Mouse (Mus musculus): ENCODE measurements around the gene Mettl2. TPM values are rescaled to one million over a fixed set of nuclear protein-coding genes. Genes with fewer than 3 reads are reported as not detected.

Mettl2 gene
- polyA plus RNA-seq, 1 experiment from 2014 or later = 44.0 TPM

DNA sequence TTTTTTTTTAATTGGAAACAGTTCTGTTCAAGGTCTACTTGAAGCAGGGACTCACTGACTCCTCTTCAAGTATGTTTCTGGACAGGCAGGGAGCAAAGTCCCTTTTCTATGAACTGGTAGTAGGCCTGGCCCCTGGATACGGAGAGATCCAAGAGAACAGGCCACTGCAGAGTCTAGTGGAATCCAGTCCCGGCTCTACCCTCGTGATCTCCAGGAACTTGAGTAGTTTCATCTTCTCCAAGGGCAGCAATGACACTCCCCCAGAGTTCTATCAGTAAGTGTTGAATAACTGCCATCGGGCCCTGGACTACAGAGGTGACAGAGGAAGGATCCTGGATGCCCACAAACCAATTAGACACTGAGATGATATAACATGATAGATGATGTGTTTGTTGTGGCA, 29.7 kb downstream of the Mettl2 start:
- no peaks in the 10 kb centered on the region for H3K9me3 ChIP-seq
- H3K4me3 ChIP-seq = no peak overlapping the region
- H3K4me1 ChIP-seq = peaks cover 24% of the 10 kb centered on the region
- 30% methylated on average over 4 of the region's 4 CpGs for WGBS
- ATAC-seq (ENCODE audit: borderline replicate concordance, extremely low read depth, low FRiP score, low TSS enrichment) = no peak
- no peaks in the 10 kb centered on the region for H3K36me3 ChIP-seq
- H3K9ac ChIP-seq = no peak overlapping the region
- H3K4me2 ChIP-seq = no peak overlapping the region
- H3K27ac ChIP-seq = no peak overlapping the region
- H3K27me3 ChIP-seq = no peaks in the 10 kb centered on the region

DNA sequence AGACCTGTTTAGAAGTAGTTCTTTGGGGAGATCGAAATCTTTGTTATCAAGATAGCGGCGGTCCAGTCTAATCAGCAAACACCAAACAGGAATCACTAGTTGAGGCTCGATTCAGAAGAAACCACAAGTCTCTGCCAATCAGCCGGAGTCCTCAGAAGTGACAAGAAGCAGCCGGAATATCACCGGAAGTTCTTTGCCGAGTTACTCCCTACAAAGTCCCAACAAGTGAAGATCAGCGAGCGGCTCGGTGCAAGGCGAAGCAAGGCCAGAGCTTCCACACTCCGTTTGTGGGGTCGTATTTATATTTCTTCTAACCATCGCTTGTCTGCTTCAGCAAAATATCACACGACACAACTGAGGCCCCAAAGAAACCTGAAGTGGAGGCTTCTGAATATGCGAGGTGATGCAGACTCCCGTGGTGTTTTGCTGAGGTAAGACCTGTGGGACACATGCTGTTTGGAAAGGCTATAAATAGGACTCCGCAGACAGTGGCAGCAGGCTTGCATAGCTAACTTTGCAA, 30.6 kb downstream of the Mettl2 start:
- Histone ChIP-seq H3K4me3 (no peak overlapping the region), H3K9me3 (no peaks in the 10 kb centered on the region), H3K27me3 (no peaks in the 10 kb centered on the region), H3K4me2 (no peak overlapping the region), H3K4me1 (peaks cover 22% of the 10 kb centered on the region), H3K27ac (no peak overlapping the region), H3K36me3 (no peaks in the 10 kb centered on the region), H3K9ac (no peak overlapping the region)
- 69% methylated on average over 19 of the region's 19 CpGs for WGBS
- ATAC-seq (ENCODE audit: borderline replicate concordance, extremely low read depth, low FRiP score, low TSS enrichment) = no peak

DNA sequence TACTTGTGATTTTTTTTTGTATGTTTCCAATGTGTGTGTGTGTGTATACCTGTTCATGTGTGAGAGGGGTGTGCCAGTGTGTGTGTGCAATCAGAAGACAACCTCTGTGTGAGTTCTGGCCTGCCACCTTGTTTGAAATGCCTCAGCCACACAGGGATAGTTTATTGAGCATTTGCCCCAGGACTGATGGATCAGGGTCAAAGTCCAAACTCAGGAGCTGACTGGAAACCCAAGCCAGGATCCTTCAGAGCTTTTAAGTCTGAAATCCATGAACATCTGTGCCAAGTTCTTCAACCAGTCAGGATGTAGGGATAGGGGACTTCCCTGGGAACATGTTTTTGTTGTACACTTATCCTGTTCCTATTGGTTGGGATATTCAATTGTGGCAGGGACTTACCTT, 31.8 kb downstream of the Mettl2 start:
- Histone ChIP-seq H3K36me3 (no peaks in the 10 kb centered on the region), H3K9ac (no peak overlapping the region), H3K27ac (no peak overlapping the region), H3K4me3 (no peak overlapping the region), H3K4me1 (peaks cover 12% of the 10 kb centered on the region), H3K4me2 (no peak overlapping the region), H3K9me3 (no peaks in the 10 kb centered on the region), H3K27me3 (no peaks in the 10 kb centered on the region)
- ATAC-seq (ENCODE audit: borderline replicate concordance, extremely low read depth, low FRiP score, low TSS enrichment) = no peak

DNA sequence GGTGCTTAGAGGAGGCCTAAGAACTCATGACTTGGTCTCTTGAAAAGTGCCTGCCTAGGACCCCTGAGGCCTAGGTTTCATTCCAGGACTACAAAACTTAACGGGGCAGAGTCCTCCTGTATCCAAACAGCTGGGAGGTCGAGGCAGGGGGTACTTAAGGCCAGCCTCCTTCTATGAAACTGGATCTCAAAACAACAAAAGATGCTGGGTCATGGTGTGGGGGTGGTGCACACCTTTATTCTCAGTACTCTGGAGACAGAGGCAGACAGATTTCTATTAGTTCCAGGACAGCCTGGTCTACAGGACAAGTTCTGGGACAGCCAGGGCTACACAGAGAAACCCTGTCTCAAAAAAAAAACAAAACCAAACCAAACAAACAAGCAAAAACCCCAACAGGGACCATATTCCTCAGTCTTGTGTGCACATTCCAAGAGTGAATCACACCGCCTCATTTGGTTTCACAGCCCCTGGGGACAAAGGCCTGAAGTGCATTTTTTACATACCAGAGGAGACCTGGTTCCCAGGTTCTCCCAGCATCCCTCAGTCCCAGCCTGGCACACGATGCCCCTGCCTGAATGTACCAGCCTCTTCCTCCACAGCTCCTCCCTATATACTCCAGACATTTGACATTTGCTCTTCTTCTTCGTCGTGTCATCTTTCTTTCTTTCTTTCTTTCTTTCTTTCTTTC, 33.6 kb downstream of the Mettl2 start:
- no peak for ATAC-seq (ENCODE audit: borderline replicate concordance, extremely low read depth, low FRiP score, low TSS enrichment)
- 47% methylated on average over 6 of the region's 6 CpGs for WGBS

DNA sequence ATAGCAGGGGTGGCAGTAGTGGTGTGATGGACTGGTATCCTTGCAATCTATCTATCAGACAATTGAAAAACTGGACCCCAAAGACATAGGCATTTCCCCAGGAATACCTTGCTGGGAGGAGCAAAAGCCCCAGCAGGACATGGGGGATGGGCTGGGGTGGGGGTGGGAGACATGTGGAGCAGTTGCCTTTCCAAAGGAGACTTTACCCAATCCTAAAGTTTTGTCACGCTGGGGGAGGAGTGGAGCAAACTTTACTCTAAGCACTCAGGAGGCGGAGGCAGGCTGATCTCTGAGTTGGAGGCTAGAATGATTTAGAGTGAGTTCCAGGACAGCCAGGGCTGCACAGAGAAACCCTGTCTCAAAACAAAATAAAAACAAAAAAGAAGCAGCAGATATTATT, 35.2 kb downstream of the Mettl2 start:
- no peak overlapping the region for H3K4me2 ChIP-seq
- no peaks in the 10 kb centered on the region for H3K27me3 ChIP-seq
- no peaks in the 10 kb centered on the region for H3K4me1 ChIP-seq
- 0 out of 2 replicates have a peak, but pooled peaks cover 6% of the 10 kb centered on the region for H3K9me3 ChIP-seq
- H3K27ac ChIP-seq = no peak overlapping the region
- no peak for ATAC-seq (ENCODE audit: borderline replicate concordance, extremely low read depth, low FRiP score, low TSS enrichment)
- no peak overlapping the region for H3K4me3 ChIP-seq
- 89% methylated on average over 2 of the region's 2 CpGs for WGBS
- no peak overlapping the region for H3K9ac ChIP-seq
- H3K36me3 ChIP-seq = no peaks in the 10 kb centered on the region

More for the DNA sequence above, 33.6 kb downstream of the Mettl2 start:
- 0 out of 2 replicates have a peak, but pooled peaks cover 4% of the 10 kb centered on the region for H3K9me3 ChIP-seq
- H3K4me2 ChIP-seq = no peak overlapping the region
- H3K27me3 ChIP-seq = no peaks in the 10 kb centered on the region
- no peak overlapping the region for H3K9ac ChIP-seq
- no peak overlapping the region for H3K27ac ChIP-seq
- no peaks in the 10 kb centered on the region for H3K36me3 ChIP-seq
- no peaks in the 10 kb centered on the region for H3K4me1 ChIP-seq
- no peak overlapping the region for H3K4me3 ChIP-seq

DNA sequence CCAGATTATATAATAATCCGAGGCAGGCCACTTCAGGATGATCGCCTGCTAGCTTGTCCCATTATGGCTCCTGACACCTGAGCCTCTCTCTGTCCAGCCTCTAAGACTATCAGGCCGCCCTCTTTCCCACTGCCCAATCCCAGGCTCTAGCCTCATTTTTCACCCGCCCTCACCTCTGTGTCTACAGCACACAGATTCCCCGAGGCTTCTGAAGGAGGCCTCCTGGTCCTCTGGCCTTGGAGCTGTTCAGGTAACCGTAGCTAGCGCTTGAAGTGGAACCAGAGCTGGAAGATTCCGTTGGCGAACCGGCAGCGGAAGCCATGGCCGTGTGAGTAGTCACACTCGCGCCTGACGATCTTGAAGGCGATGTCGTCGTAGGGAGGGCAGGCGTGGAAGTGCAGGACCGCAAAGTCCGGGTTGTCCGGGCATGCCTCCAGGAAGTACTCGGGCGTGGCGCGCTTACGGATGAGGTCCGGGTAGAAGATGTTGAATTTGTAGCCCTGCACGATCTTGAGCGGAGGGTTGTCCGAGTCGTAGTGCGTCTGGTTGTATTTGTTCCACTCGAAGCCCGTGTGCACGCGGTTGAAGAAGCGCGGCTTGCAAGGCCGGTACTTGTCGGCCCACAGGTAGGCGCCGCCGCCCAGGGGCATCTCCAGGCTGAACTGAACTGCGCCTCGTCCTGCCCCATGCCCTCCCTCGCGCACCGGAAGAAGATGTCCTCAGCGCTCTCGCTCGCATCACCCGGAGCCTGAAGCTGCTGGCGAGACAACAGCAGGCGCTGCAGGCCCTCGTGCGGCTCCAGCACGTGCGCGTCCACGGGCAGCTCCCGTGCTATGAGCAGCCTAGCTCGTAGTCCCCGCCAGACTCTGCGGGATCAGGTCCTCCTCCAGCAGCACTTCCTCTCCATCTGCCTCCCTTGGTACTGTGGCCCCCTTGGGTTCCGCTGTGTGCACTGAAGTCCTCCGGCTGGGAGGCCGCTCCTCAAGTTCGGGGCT, 38.6 kb downstream of the Mettl2 start:
- WGBS = 75% methylated on average over 69 of the region's 69 CpGs

DNA sequence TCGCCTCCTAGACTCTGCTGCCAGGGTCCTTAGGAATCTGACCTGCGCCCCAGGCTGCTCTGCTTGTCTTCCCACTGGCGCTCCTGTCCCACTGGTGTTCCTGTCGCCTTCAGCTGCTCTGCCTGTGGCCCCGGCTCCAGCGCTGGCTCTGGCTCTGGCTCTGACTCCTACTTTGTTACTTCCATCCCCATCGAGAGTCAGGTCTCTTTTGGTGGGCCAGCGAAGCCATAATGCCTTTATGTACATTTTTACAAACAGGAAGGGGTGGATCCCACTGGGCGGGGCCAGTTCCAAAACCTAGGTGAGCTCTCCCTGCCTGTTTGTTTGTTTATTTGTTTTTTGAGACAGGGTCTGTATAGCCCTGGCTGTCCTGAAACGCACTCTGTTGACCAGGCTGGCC, 40.6 kb downstream of the Mettl2 start:
- ATAC-seq (ENCODE audit: borderline replicate concordance, extremely low read depth, low FRiP score, low TSS enrichment) = no peak
- Histone ChIP-seq H3K36me3 (no peaks in the 10 kb centered on the region), H3K4me1 (no peaks in the 10 kb centered on the region), H3K27ac (no peak overlapping the region), H3K9me3 (0 out of 2 replicates have a peak, but pooled peaks cover 6% of the 10 kb centered on the region), H3K4me3 (no peak overlapping the region), H3K9ac (no peak overlapping the region), H3K27me3 (no peaks in the 10 kb centered on the region), H3K4me2 (no peak overlapping the region)
- WGBS = 86% methylated on average over 10 of the region's 10 CpGs

More for the DNA sequence above, 38.6 kb downstream of the Mettl2 start:
- Histone ChIP-seq H3K27ac (no peak overlapping the region), H3K4me3 (no peak overlapping the region), H3K4me2 (no peak overlapping the region), H3K36me3 (no peaks in the 10 kb centered on the region), H3K4me1 (no peaks in the 10 kb centered on the region), H3K9me3 (0 out of 2 replicates have a peak, but pooled peaks cover 6% of the 10 kb centered on the region), H3K9ac (no peak overlapping the region), H3K27me3 (no peaks in the 10 kb centered on the region)
- ATAC-seq (ENCODE audit: borderline replicate concordance, extremely low read depth, low FRiP score, low TSS enrichment) = no peak

DNA sequence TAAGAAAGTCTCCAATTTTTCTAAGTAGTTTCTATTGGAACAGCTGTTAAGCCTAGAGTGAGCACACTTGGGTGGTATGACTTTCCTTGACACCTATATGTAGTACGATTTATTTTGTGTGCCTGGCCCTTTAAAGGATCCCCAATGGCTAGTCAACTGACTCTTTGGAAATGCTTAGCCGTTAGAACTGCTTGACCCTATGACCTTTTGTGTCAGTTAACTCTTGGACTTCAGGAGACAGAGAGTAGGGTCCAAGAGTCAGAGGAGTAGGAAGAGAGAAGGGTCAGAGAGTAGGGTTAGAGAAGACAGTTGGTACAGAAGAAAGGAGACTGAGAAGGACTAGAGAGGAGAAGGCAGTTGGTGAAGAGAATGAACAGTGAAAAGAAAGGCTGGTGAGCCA, 52.3 kb downstream of the Mettl2 start, which contains the start of gene Tlk2:
Gene Tlk2, plus strand, starts transcription at position 292 of the 400 bp plus-strand sequence.
- peak within 1 kb of the TSS; percentile 79 for H3K4me3 ChIP-seq
- H3K9me3 ChIP-seq = no peaks in the 10 kb centered on the region
- no peaks in the 10 kb centered on the region for H3K36me3 ChIP-seq
- WGBS = 46% methylated on average over 2 of the region's 2 CpGs
- peak within 1 kb of the TSS; percentile 84 for H3K4me2 ChIP-seq
- H3K4me1 ChIP-seq = peaks cover 17% of the 10 kb centered on the region
- H3K9ac ChIP-seq = no peak within 1 kb of the TSS
- peak within 1 kb of the TSS; percentile 21; the same call in 1 of the 2 replicates for H3K27ac ChIP-seq
- no peak for ATAC-seq (ENCODE audit: borderline replicate concordance, extremely low read depth, low FRiP score, low TSS enrichment)
- H3K27me3 ChIP-seq = no peaks in the 10 kb centered on the region

DNA sequence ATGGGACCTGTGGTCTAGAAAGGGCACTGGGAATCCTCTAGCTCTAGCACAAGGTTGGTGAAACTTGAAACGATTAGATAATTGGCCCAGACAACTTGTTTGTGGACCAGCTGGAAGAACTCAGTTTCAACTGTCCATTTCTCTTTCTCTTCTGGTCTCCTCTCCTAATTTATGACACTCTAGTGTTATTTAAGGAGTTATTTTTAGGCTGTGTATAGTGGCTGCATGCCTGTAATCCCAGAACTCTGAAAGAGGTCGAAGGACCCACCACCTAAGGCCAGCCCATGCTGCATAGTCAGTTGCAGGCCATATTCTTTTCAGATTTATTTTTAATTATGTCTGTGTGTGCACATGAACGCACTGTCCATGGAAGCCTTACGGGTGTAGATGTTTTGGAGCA, 53.3 kb downstream of the Mettl2 start:
- Histone ChIP-seq H3K9ac (peak overlapping the region; percentile 100; the same call in 1 of the 2 replicates), H3K27ac (peak overlapping the region; percentile 21; the same call in 1 of the 2 replicates), H3K4me3 (peak overlapping the region; percentile 79), H3K27me3 (no peaks in the 10 kb centered on the region), H3K4me2 (peak overlapping the region; percentile 84), H3K4me1 (peaks cover 17% of the 10 kb centered on the region), H3K9me3 (no peaks in the 10 kb centered on the region), H3K36me3 (peaks cover 8% of the 10 kb centered on the region; the same call in 1 of the 2 replicates)
- WGBS = 52% methylated on average over 4 of the region's 4 CpGs
- ATAC-seq (ENCODE audit: borderline replicate concordance, extremely low read depth, low FRiP score, low TSS enrichment) = no peak

DNA sequence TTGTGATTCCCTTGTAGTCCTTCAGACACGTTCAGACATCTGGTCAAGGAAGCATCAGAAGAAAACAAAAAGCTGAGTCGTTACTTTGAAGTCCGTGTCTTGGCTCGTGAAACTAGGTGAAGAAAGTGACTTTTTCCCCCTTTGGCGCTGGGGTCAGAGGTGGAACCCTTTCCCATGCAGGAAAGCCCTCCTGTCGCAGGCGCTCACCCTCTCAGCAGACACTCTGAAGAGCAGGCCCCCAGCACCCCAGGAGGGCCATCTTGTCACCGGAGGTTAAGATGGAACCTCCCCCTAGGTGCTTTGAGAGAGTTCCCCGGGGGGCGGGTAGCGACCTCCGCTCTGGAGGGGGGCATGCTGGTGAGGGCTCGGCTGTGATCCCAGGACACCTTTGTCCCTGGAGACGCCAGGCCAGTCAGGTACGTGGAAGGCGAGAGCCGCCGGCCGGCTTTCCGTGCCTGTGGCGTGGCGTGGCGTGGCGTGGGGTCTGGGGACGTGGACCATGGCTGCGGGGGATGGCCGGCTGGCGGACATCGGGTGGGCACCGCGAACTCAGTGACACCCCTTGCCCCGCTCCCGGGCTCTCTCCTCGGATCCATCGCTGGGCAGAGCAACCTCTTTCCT, 54.4 kb downstream of the Mettl2 start:
- H3K4me3 ChIP-seq = peak overlapping the region; percentile 79
- H3K4me2 ChIP-seq = peak overlapping the region; percentile 84
- no peaks in the 10 kb centered on the region for H3K9me3 ChIP-seq
- H3K4me1 ChIP-seq = peaks cover 17% of the 10 kb centered on the region
- WGBS = 0% methylated on average over 35 of the region's 35 CpGs
- H3K36me3 ChIP-seq = peaks cover 15% of the 10 kb centered on the region; the same call in 1 of the 2 replicates
- peak overlapping the region; percentile 94 for H3K27ac ChIP-seq
- H3K27me3 ChIP-seq = no peaks in the 10 kb centered on the region
- ATAC-seq (ENCODE audit: borderline replicate concordance, extremely low read depth, low FRiP score, low TSS enrichment) = peak; percentile 49
- H3K9ac ChIP-seq = peak overlapping the region; percentile 100

DNA sequence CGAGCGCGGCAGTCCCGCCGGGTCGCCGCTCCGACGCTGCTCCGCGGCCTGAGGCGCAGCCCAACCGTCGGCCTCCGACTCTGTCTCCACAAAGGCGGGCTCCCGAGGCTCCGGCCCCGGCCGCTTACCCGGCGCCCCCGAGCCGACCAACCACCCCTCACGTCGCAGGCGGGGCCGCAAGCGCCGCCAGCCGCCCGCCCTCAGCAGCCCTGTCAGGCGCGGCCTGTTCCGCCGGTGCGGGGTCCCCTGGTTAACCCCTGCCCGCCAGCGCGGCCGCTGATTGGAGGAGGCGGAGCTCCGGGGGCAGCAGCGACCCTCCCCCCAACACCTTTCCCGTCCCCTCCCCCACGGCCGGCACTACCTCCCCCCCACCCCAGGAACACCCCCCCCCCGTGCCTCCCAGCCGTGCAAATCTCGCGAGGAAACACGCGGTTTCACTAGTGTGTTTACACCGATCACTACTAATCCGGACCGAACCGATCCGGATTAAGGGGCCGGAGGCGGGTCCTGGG, 55.0 kb downstream of the Mettl2 start:
- peak overlapping the region; percentile 94 for H3K27ac ChIP-seq
- no peaks in the 10 kb centered on the region for H3K9me3 ChIP-seq
- no peaks in the 10 kb centered on the region for H3K27me3 ChIP-seq
- H3K4me2 ChIP-seq = peak overlapping the region; percentile 84
- ATAC-seq (ENCODE audit: borderline replicate concordance, extremely low read depth, low FRiP score, low TSS enrichment) = peak; percentile 98
- H3K4me3 ChIP-seq = peak overlapping the region; percentile 79
- H3K9ac ChIP-seq = peak overlapping the region; percentile 100
- H3K4me1 ChIP-seq = peaks cover 17% of the 10 kb centered on the region
- peaks cover 20% of the 10 kb centered on the region; the same call in 1 of the 2 replicates for H3K36me3 ChIP-seq
- 0% methylated on average over 46 of the region's 60 CpGs for WGBS
